Mouse (Mus musculus): ENCODE measurements around the gene Pcdh17.

DNA sequence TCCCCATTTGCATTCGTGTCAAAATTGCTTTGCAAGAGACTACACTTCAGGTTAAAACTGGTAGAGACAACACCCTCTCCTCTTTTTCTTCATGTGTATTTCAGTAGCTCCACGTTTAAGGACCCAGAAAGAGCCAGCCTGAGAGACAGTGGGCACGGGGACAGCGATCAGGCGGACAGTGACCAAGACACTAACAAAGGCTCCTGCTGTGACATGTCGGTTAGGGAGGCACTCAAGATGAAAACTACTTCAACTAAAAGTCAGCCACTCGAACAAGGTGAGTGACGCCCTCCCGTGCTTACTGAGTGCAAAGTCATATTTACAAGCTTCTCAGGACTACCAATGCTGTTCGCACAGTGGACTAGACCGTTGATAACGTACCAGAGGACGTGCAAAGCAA is 34.0 kb downstream of the Pcdh17 start:
- TF ChIP-seq POLR2A (IDR thresholded peaks at IDR 0.05; ENCODE audit: low read depth, low read length) (no peak), CTCF (IDR thresholded peaks at IDR 0.05; ENCODE audit: extremely low read depth, insufficient read length, insufficient replicate concordance, low read depth, low read length) (no peak)
